Mouse (Mus musculus) left cerebral cortex, adult 11 months (tissue): ENCODE measurements at regions not wholly inside any gene's neighbourhood (a gene's known extent, or its start where the extent isn't known, plus 50 kb on each side); places are given as distances from the start of the nearest gene placed in this dataset.
"Not testable (repeated sequence)": the region's sequence is repeated elsewhere in the genome, so short reads cannot be mapped to it uniquely, and the experiment has no call there.

Experiments used
- DNase-seq: peaks from one replicate; pipeline ENCODE4 v3.0.0; 2022; ENCODE audit warnings: low spot score

GRCm38 (mm10) chr14:16087231-16087630, 161.8 kb upstream of the Ngly1 start:
- not testable (repeated sequence) for DNase-seq

- DNase-seq: peak; percentile 5
Observed at GRCm38 (mm10) chr14:16092391-16093132, 156.5 kb upstream of the Ngly1 start.

GRCm38 (mm10) chr14:16093133-16093505, 156.0 kb upstream of the Ngly1 start:
- peak; percentile 1 for DNase-seq

- DNase-seq: no peak
Observed at GRCm38 (mm10) chr14:16109414-16109813, 139.7 kb upstream of the Ngly1 start.

- no peak for DNase-seq
Observed at GRCm38 (mm10) chr14:16132672-16133071, 116.4 kb upstream of the Ngly1 start.

GRCm38 (mm10) chr14:16133410-16133809, 115.7 kb upstream of the Ngly1 start:
- DNase-seq: no peak

GRCm38 (mm10) chr14:16136187-16136586, 112.9 kb upstream of the Ngly1 start:
- no peak for DNase-seq

- DNase-seq: no peak
Observed at GRCm38 (mm10) chr14:16144299-16144698, 104.8 kb upstream of the Ngly1 start.

- no peak for DNase-seq
Observed at GRCm38 (mm10) chr14:16146811-16147210, 102.3 kb upstream of the Ngly1 start.

GRCm38 (mm10) chr14:16151815-16152214, 97.3 kb upstream of the Ngly1 start:
- DNase-seq: no peak

GRCm38 (mm10) chr14:16152702-16153101, 96.4 kb upstream of the Ngly1 start:
- DNase-seq: no peak

GRCm38 (mm10) chr14:16155106-16155505, 94.0 kb upstream of the Ngly1 start:
- no peak for DNase-seq

GRCm38 (mm10) chr14:16170226-16170625, 78.9 kb upstream of the Ngly1 start:
- no peak for DNase-seq

- DNase-seq: no peak
Observed at GRCm38 (mm10) chr14:16172261-16172660, 76.8 kb upstream of the Ngly1 start.

- DNase-seq: no peak
Observed at GRCm38 (mm10) chr14:16173292-16173691, 75.8 kb upstream of the Ngly1 start.

GRCm38 (mm10) chr14:16178227-16178626, 70.9 kb upstream of the Ngly1 start:
- no peak for DNase-seq

- no peak for DNase-seq
Observed at GRCm38 (mm10) chr14:16181822-16182221, 67.3 kb upstream of the Ngly1 start.

GRCm38 (mm10) chr14:16185246-16185645, 63.8 kb upstream of the Ngly1 start:
- DNase-seq: no peak
